Mouse (Mus musculus) testis, adult 2 months (tissue): Measurements from ENCODE around the gene Fam92b.

Source experiments
- CTCF ChIP-seq: fragments of 200-500 bp; IDR thresholded peaks from 2 replicates; pipeline ENCODE4 v1.5.1; 2012; ENCODE audit warnings: low read depth, mild to moderate bottlenecking, inconsistent platforms, low read length, moderate library complexity; ENCODE audit not compliant: control insufficient read depth, insufficient read depth, insufficient replicate concordance
- POLR2A ChIP-seq: fragments of 200-500 bp; IDR thresholded peaks from 2 replicates; pipeline ENCODE4 v1.6.1; 2012; ENCODE audit warnings: low read depth, mild to moderate bottlenecking, inconsistent platforms, low read length, moderate library complexity; ENCODE audit not compliant: control insufficient read depth

DNA sequence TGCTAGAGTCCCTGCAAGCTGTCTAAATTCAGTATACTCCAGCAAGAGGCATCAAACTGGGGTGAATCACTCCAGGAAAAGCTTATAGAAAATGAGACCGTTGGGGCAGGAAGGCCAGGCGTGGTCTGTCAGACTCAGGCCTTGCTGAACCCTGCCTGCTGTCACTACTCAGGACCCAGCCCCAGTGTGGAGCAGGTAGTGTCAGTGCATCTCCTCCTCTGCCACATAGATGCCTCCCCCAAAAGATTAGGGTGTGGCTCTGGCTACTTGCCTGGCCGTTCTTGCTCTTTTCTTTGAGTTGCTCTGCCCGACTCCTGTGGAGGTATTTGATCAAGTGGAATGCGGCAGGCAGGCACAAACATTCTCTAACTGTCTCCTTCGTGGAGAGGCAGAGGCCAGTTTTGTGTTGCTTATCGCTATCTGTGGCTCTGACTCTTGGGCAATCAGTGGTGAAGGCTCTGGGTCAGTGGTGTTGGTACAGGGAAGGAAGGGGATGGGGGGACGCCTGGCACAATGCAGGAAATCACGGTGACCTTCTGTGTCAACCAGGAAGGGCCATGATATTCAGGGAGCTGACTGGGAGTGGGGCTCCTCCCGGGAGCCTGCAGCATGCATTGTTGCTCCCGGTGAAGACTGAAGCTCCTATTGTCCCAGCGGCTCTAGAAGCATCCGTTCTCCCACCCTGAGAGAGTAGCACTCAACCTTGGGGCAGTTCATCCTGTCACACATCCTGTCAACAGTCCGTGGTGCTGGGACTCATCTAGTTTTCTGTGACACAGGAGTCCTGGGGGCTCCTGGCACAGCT is 50.7 kb downstream of the Fam92b start:
- no peak for TF ChIP-seq CTCF
- TF ChIP-seq POLR2A = no peak
